Mouse (Mus musculus) telencephalon, adult 2 months (tissue): Measurements from ENCODE around the gene Galns.
"Not testable (repeated sequence)": the region's sequence is repeated elsewhere in the genome, so short reads cannot be mapped to it uniquely, and the experiment has no call there.

Experiments used
- DNase-seq: peaks from one replicate; pipeline ENCODE4 v3.0.0-alpha.2; 2011; ENCODE audit warnings: low read depth, low spot score

The Galns gene

GRCm38 (mm10) chr8:122596031-122596430 lies 15.2 kb downstream of the Galns start:
- no peak for DNase-seq

GRCm38 (mm10) chr8:122593783-122594507 lies 17.3 kb downstream of the Galns start:
- DNase-seq: no peak

- no peak for DNase-seq
Observed at GRCm38 (mm10) chr8:122593240-122593639, 18.0 kb downstream of the Galns start.

GRCm38 (mm10) chr8:122586749-122587148 lies 24.5 kb downstream of the Galns start:
- no peak for DNase-seq

GRCm38 (mm10) chr8:122586171-122586570 lies 25.1 kb downstream of the Galns start:
- no peak for DNase-seq

GRCm38 (mm10) chr8:122585411-122585891 lies 25.8 kb downstream of the Galns start:
- DNase-seq: no peak

GRCm38 (mm10) chr8:122584981-122585380 lies 26.3 kb downstream of the Galns start:
- DNase-seq: no peak

- DNase-seq: no peak
Observed at GRCm38 (mm10) chr8:122580926-122581325, 30.3 kb downstream of the Galns start.

- no peak for DNase-seq
Observed at GRCm38 (mm10) chr8:122579196-122579595, 32.1 kb downstream of the Galns start.

- DNase-seq: no peak
Observed at GRCm38 (mm10) chr8:122577116-122577515, 34.1 kb downstream of the Galns start.

- peak; percentile 87 for DNase-seq
Observed at GRCm38 (mm10) chr8:122576648-122577022, 34.6 kb downstream of the Galns start, which contains the start of gene Aprt. Gene Aprt, minus strand, starts transcription at chr8:122576909.

- DNase-seq: no peak
Observed at GRCm38 (mm10) chr8:122575735-122576647, 35.3 kb downstream of the Galns start.

- no peak for DNase-seq
Observed at GRCm38 (mm10) chr8:122575286-122575685, 36.0 kb downstream of the Galns start.

GRCm38 (mm10) chr8:122574667-122575251 lies 36.5 kb downstream of the Galns start:
- no peak for DNase-seq

GRCm38 (mm10) chr8:122574264-122574663 lies 37.0 kb downstream of the Galns start:
- no peak for DNase-seq

- no peak for DNase-seq
Observed at GRCm38 (mm10) chr8:122573577-122573976, 37.7 kb downstream of the Galns start.

GRCm38 (mm10) chr8:122573176-122573575 lies 38.1 kb downstream of the Galns start:
- not testable (repeated sequence) for DNase-seq

GRCm38 (mm10) chr8:122572751-122573150 lies 38.5 kb downstream of the Galns start:
- DNase-seq: no peak

GRCm38 (mm10) chr8:122571750-122572267 lies 39.5 kb downstream of the Galns start:
- DNase-seq: no peak

GRCm38 (mm10) chr8:122571153-122571552 lies 40.1 kb downstream of the Galns start:
- no peak for DNase-seq

- no peak for DNase-seq
Observed at GRCm38 (mm10) chr8:122569996-122570395, 41.3 kb downstream of the Galns start.

- no peak for DNase-seq
Observed at GRCm38 (mm10) chr8:122569329-122569728, 41.9 kb downstream of the Galns start.
